29 mouse cellular contexts compared by ENCODE assay signal in genomic region chr6:124593121-124593520, GRCm38 (mm10). TPM values are rescaled to one million over a fixed set of nuclear protein-coding genes. Genes with fewer than 3 reads are reported as not detected.
DNase-seq lines count a peak whose midpoint lies in the region; ATAC-seq lines count a peak whose summit lies in the region.
"Had no signal": no experiment of that assay in that cellular context is flagged by ENCODE, and none has a peak within 500 bp of the region (broad histone marks: within the 10 kb centered on the region; RNA-seq: fewer than 3 reads in every experiment).

No protein-coding gene starts in this region.

- H3K9ac ChIP-seq in forebrain, embryonic 11.5 days (ENCODE audit: low read length): no peak overlapping the region

- no peak overlapping the region for H3K27ac ChIP-seq in forebrain, embryonic 11.5 days (ENCODE audit: low read depth, low read length)

- no peak overlapping the region for H3K4me3 ChIP-seq in forebrain, embryonic 11.5 days (ENCODE audit: low read depth, low read length)

- no peaks in the 10 kb centered on the region for H3K36me3 ChIP-seq in forebrain, embryonic 11.5 days (ENCODE audit: control insufficient read depth, insufficient read depth, low read length)
- H3K36me3 ChIP-seq: G1E had no signal

- H3K4me2 ChIP-seq in forebrain, embryonic 11.5 days (ENCODE audit: low read depth, low read length, severe bottlenecking): no peak overlapping the region

- H3K27me3 ChIP-seq in forebrain, embryonic 11.5 days (ENCODE audit: control insufficient read depth, insufficient read depth, low read length): no peaks in the 10 kb centered on the region

- 82% methylated on average over 8 of the region's 8 CpGs for WGBS in forebrain, embryonic 11.5 days

- no peak for ATAC-seq in forebrain, embryonic 11.5 days (replicated peaks; ENCODE audit: low FRiP score)
- ATAC-seq: activated CD4-positive, CD25-positive, alpha-beta regulatory T cell, adult 4 months; CD4-positive, CD25-positive, alpha-beta regulatory T cell, adult 4 months; Patski had no signal

- no peaks in the 10 kb centered on the region for H3K9me3 ChIP-seq in forebrain, embryonic 11.5 days (ENCODE audit: control insufficient read depth, low read length)
- H3K9me3 ChIP-seq: G1E had no signal

- peak; percentile 50 for DNase-seq in ES-CJ7 (ENCODE audit: low read depth, low spot score)
- DNase-seq in R1 (ENCODE audit: low read depth, low spot score): peak; percentile 62
- DNase-seq in ZHBTc4 (ENCODE audit: low read depth, low spot score): peak; percentile 75
- peak; percentile 19 for DNase-seq in yolk sac, embryonic 10.5 days (ENCODE audit: low spot score)
- DNase-seq in left cerebral cortex, postnatal 36 days (ENCODE audit: low spot score in 2 of 2): no peak
- DNase-seq in cerebellum, adult 18-20 months: no peak
- DNase-seq in forebrain, embryonic 11.5 days (ENCODE audit: low spot score): no peak
- DNase-seq in layer of hippocampus, adult 11-12 months (ENCODE audit: low spot score): no peak
- DNase-seq: adrenal gland, adult 2 months; adrenal gland, adult 8-10 months; adrenal gland, postnatal 10 days; adrenal gland, postnatal 14 days; adrenal gland, postnatal 25 days; adrenal gland, postnatal 36 days; B cell, adult 2 months; cerebellum, adult 11 months; cerebellum, adult 11-12 months; cerebellum, adult 2 months; cerebellum, adult 8-10 months; cerebellum, adult 9-10 months had no signal

- H3K4me1 ChIP-seq in forebrain, embryonic 11.5 days (replicated peaks; ENCODE audit: control insufficient read depth, insufficient read depth, low read length): no peaks in the 10 kb centered on the region

- intact Hi-C loops in left cerebral cortex, postnatal 36 days (cut with DNase I): no loop called here

RNA-seq across cellular contexts. Expression of gene C1rb, which starts 23.0 kb away (rescaled TPM):
- total RNA-seq in left cerebral cortex, postnatal 36 days (2021): under 1 TPM; 0.15 to 0.23 TPM
- polyA plus RNA-seq in forebrain, embryonic 11.5 days (2014; fragmentation: Nextera tagmentation; extraction: Ambion mirVana): not detected in 2 replicates
- total RNA-seq: CH12.LX, ES-E14, MEL had no signal
- polyA plus RNA-seq: activated CD4-positive, CD25-positive, alpha-beta regulatory T cell, adult 4 months; brain, embryonic 14.5 days; C2C12; CD4-positive, CD25-positive, alpha-beta regulatory T cell, adult 4 months; cerebellum, adult 2 months; G1E had no signal

RNA-seq across cellular contexts. Expression of gene C1s2, which starts 42.8 kb away (rescaled TPM):
- total RNA-seq in left cerebral cortex, postnatal 36 days (2021): under 1 TPM in 1 of 2 experiments, not detected in 1; 0.32 TPM
- not detected in 2 replicates for polyA plus RNA-seq in forebrain, embryonic 11.5 days (2014; fragmentation: Nextera tagmentation; extraction: Ambion mirVana)
- polyA plus RNA-seq: activated CD4-positive, CD25-positive, alpha-beta regulatory T cell, adult 4 months; adrenal gland, adult 2 months; CD4-positive, CD25-positive, alpha-beta regulatory T cell, adult 4 months; G1E had no signal

RNA-seq across cellular contexts. Expression of gene C1s1, which starts 51.0 kb away (rescaled TPM):
- 1 to 10 TPM; 1.2 to 2.5 TPM for total RNA-seq in left cerebral cortex, postnatal 36 days (2021)
- 0.33 TPM in 1 of 2 replicates, not detected in the other for polyA plus RNA-seq in forebrain, embryonic 11.5 days (2014; fragmentation: Nextera tagmentation; extraction: Ambion mirVana)
- polyA plus RNA-seq: activated CD4-positive, CD25-positive, alpha-beta regulatory T cell, adult 4 months; CD4-positive, CD25-positive, alpha-beta regulatory T cell, adult 4 months; G1E had no signal

Comparison
In these comparisons a context has a peak if more than half of its experiments do, and no peak if none do; other contexts are left out.
1. DNase-seq: peak in ES-CJ7 (single experiment), R1 (single experiment), ZHBTc4 (single experiment) and yolk sac, embryonic 10.5 days (single experiment); none in left cerebral cortex, postnatal 36 days (0 of 2), cerebellum, adult 18-20 months (0 of 2), forebrain, embryonic 11.5 days (single experiment) and layer of hippocampus, adult 11-12 months (single experiment).